Mouse (Mus musculus): Measurements from ENCODE around the gene She.

DNA sequence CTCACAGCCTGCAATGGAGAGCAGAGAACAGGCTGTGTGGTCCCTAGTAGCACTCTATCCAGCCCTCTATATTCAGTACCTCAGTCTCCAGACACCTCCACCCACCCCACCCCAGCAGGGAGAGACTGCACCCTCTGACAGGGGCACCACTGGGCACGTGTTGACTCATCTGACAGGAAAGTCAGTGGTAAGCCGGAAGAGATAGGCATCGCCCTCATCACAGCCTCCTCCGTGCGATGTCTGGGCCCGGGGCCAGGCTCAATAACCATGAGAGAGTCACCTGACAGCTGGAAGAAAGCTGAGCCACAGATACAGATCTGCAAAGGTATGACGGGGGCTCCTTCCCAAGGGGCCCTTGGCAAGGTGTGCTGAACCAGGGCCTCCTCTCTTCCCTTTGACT, 41.0 kb downstream of the She start:
- no peak for TF ChIP-seq CTCF (IDR thresholded peaks at IDR 0.05; ENCODE audit: low read depth, low read length)
- TF ChIP-seq POLR2A (IDR thresholded peaks at IDR 0.05; ENCODE audit: insufficient read depth, low read length): no peak
